Mouse (Mus musculus) CH12.LX (cell line): Measurements from ENCODE around the gene Inpp5a. TPM values are rescaled to one million over a fixed set of nuclear protein-coding genes. Genes with fewer than 3 reads are reported as not detected.

Source experiments
- DNase-seq: peaks from one replicate; pipeline ENCODE4 v3.0.0-alpha.2; 2013; ENCODE audit errors: extremely low read depth
- H3K27ac ChIP-seq: 2 replicates; pipeline ENCODE4 v1.5.1; 2012; ENCODE audit warnings: low read depth, mild to moderate bottlenecking, control low read depth, moderate library complexity; ENCODE audit not compliant: insufficient read depth
- H3K27me3 ChIP-seq: replicated peaks from 2 replicates; pipeline ENCODE3; 2012; ENCODE audit warnings: inconsistent platforms
- H3K36me3 ChIP-seq, 2 experiments: replicated peaks in 1 of 2; 2 replicates each; pipeline versions ENCODE3 to v1.6.1; 2012; ENCODE audit warnings: inconsistent platforms in 1 of 2, low read length in 1 of 2, mild to moderate bottlenecking in 1 of 2, mixed read lengths in 1 of 2, moderate library complexity in 1 of 2; ENCODE audit not compliant: control insufficient read depth in 1 of 2, insufficient read depth in 1 of 2
- H3K4me1 ChIP-seq, 2 experiments: 2 replicates each; pipeline ENCODE4 v1.6.1; 2012; ENCODE audit warnings: inconsistent platforms in 1 of 2, moderate library complexity in 1 of 2; ENCODE audit not compliant: insufficient read depth in 2 of 2, control insufficient read depth in 1 of 2
- H3K4me2 ChIP-seq: 2 replicates; pipeline ENCODE4 v1.6.1; 2012; ENCODE audit warnings: low read depth, mild to moderate bottlenecking, control low read depth; ENCODE audit not compliant: poor library complexity, insufficient read depth, severe bottlenecking
- H3K4me3 ChIP-seq, 3 experiments: fragments of 150-350 bp in 1 of 3; sonication (generic) in 1 of 3; replicated peaks in 1 of 3; 2 replicates each; pipeline versions ENCODE3 to v1.5.1; 2011 to 2012; ENCODE audit warnings: low read depth in 2 of 3, low read length in 2 of 3, mild to moderate bottlenecking in 2 of 3, moderate library complexity in 2 of 3, control low read depth in 1 of 3, improper control_type of control experiment in 1 of 3, inconsistent platforms in 1 of 3, mixed read lengths in 1 of 3; ENCODE audit not compliant: poor library complexity in 1 of 3
- H3K79me2 ChIP-seq: replicated peaks from 2 replicates; pipeline ENCODE4 v1.6.1; 2012; ENCODE audit warnings: mild to moderate bottlenecking, moderate library complexity; ENCODE audit not compliant: control insufficient read depth, poor library complexity, insufficient read depth, severe bottlenecking; ENCODE audit errors: extremely low read depth
- H3K9ac ChIP-seq: 2 replicates; pipeline ENCODE4 v1.6.1; 2012; ENCODE audit warnings: low read depth, mild to moderate bottlenecking, control low read depth, moderate library complexity; ENCODE audit not compliant: insufficient read depth
- H3K9me3 ChIP-seq: replicated peaks from 2 replicates; pipeline ENCODE3; 2012; ENCODE audit warnings: low read length, inconsistent platforms, mixed read lengths
- CHD2 ChIP-seq: IDR thresholded peaks from 2 replicates; pipeline ENCODE4 v1.6.1; 2011; ENCODE audit warnings: low read length, improper control_type of control experiment
- CTCF ChIP-seq, 2 experiments: IDR thresholded peaks in 1 of 2; conservative IDR thresholded peaks in 1 of 2; 2 replicates each; pipeline ENCODE4 v1.5.1; 2011 to 2012; ENCODE audit warnings: low read depth in 2 of 2, low read length in 2 of 2, improper control_type of control experiment in 1 of 2, inconsistent platforms in 1 of 2, mild to moderate bottlenecking in 1 of 2, moderate library complexity in 1 of 2
- E2F4 ChIP-seq: IDR thresholded peaks from 2 replicates; pipeline ENCODE4 v1.6.1; 2011; ENCODE audit warnings: low read depth, low read length, improper control_type of control experiment; ENCODE audit not compliant: insufficient replicate concordance
- ELF1 ChIP-seq: IDR thresholded peaks from 2 replicates; pipeline ENCODE4 v1.6.1; 2014; ENCODE audit warnings: low read depth, mild to moderate bottlenecking, inconsistent platforms, low read length, improper control_type of control experiment
- EP300 ChIP-seq: IDR thresholded peaks from 2 replicates; pipeline ENCODE4 v1.6.1; 2011; ENCODE audit warnings: low read length, improper control_type of control experiment
- KAT2A ChIP-seq: IDR thresholded peaks from 2 replicates; pipeline ENCODE4 v1.6.1; 2012; ENCODE audit warnings: low read length, improper control_type of control experiment, inconsistent platforms; ENCODE audit not compliant: insufficient replicate concordance
- MEF2A ChIP-seq: IDR thresholded peaks from 2 replicates; pipeline ENCODE4 v1.6.1; 2014; ENCODE audit warnings: low read depth, mild to moderate bottlenecking, inconsistent platforms, low read length, improper control_type of control experiment, borderline replicate concordance
- MXI1 ChIP-seq: IDR thresholded peaks from 2 replicates; pipeline ENCODE4 v1.6.1; 2011; ENCODE audit warnings: mild to moderate bottlenecking, low read depth, low read length, improper control_type of control experiment
- NRF1 ChIP-seq: IDR thresholded peaks from 2 replicates; pipeline ENCODE4 v1.6.1; 2014; ENCODE audit warnings: low read depth, mild to moderate bottlenecking, inconsistent platforms, low read length, improper control_type of control experiment, moderate library complexity
- POLR2A ChIP-seq: IDR thresholded peaks from 2 replicates; pipeline ENCODE4 v1.6.1; 2011; ENCODE audit warnings: low read depth, mild to moderate bottlenecking, improper control_type of control experiment, low read length
- RAD21 ChIP-seq: IDR thresholded peaks from 2 replicates; pipeline ENCODE4 v1.6.1; 2011; ENCODE audit warnings: low read depth, mild to moderate bottlenecking, low read length, improper control_type of control experiment, moderate library complexity
- RCOR1 ChIP-seq: conservative IDR thresholded peaks from 2 replicates; pipeline ENCODE4 v1.6.1; 2012; ENCODE audit warnings: low read depth, mild to moderate bottlenecking, inconsistent platforms, low read length, improper control_type of control experiment
- SMC3 ChIP-seq: IDR thresholded peaks from 2 replicates; pipeline ENCODE4 v1.6.1; 2011; ENCODE audit warnings: low read depth, low read length, improper control_type of control experiment
- TCF12 ChIP-seq: IDR thresholded peaks from 2 replicates; pipeline ENCODE4 v1.6.1; 2014; ENCODE audit warnings: low read depth, mild to moderate bottlenecking, inconsistent platforms, low read length, improper control_type of control experiment
- UBTF ChIP-seq: IDR thresholded peaks from 2 replicates; pipeline ENCODE4 v1.6.1; 2012; ENCODE audit warnings: low read depth, mild to moderate bottlenecking, inconsistent platforms, low read length, improper control_type of control experiment, moderate library complexity
- USF1 ChIP-seq: IDR thresholded peaks from 2 replicates; pipeline ENCODE4 v1.6.1; 2014; ENCODE audit warnings: low read depth, mild to moderate bottlenecking, inconsistent platforms, low read length, improper control_type of control experiment
- USF2 ChIP-seq: conservative IDR thresholded peaks from 2 replicates; pipeline ENCODE4 v1.6.1; 2011; ENCODE audit warnings: low read depth, low read length, improper control_type of control experiment
- ZKSCAN1 ChIP-seq: IDR thresholded peaks from 2 replicates; pipeline ENCODE4 v1.6.1; 2012; ENCODE audit warnings: low read depth, inconsistent platforms, low read length, improper control_type of control experiment, borderline replicate concordance
- dilution Hi-C: fragments of 300-500 bp; cut with MboI; formaldehyde crosslinking; loops from 2 replicates; pipeline ENCODE4 v1.14.3; 2020; ENCODE audit warnings: low sequenced_read_pairs; ENCODE audit not compliant: extremely low pct_unique_long_range_greater_than_20kb, extremely low pct_ligation_motif_present
- in situ Hi-C: fragments of 300-500 bp; cut with MboI; formaldehyde crosslinking; loops from 3 replicates; pipeline ENCODE4 v1.14.3; 2019; ENCODE audit warnings: low sequenced_read_pairs, low pct_ligation_motif_present, low pct_unique_long_range_greater_than_20kb, mixed read lengths
- polyA plus RNA-seq: library from polyadenylated mRNA; unstranded; fragments of >175 nt; gene quantifications from 2 replicates; pipeline ENCODE4 v1.2.1, GENCODE M21; 2012; ENCODE audit warnings: low read depth; ENCODE audit not compliant: insufficient read length
- total RNA-seq, 2 experiments: library from RNA; depleted of rRNA; stranded (reverse); fragments of 300-350 nt in 1 of 2; fragments of >200 nt in 1 of 2; gene quantifications; 2 replicates each; pipeline ENCODE4 v1.2.3; 2012 to 2014

Gene Inpp5a
- total and polyA plus RNA-seq, 3 experiments: 1.7 to 5.4 (median 3.0) TPM

DNA sequence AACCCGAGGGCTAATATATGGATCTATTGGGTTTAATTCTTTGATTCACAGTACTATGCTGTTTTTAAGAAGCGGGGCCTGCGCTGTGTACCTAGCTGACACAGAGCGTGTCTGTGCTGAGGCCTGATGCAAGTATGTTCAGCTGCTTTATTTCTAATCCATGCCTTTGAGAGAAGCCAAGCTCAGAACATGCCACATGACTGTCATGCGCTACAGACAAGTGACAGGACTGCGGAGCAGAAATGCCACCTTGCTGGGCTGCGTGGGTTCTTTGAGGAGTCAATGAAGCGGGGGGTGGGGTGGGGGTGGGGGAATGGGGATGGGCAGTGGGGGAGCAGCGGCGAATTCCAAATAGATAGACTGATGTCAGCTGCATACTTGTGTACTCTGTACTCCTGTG is 73.2 kb downstream of the Inpp5a start:
- DNase-seq: no peak
- H3K79me2 ChIP-seq: no peaks in the 10 kb centered on the region
- H3K36me3 ChIP-seq: peaks cover 0 to 4% of the 10 kb centered on the region in 2 experiments
- no peak for TF ChIP-seq CTCF (conservative IDR thresholded peaks at IDR 0.05 in 1 of 2, IDR thresholded peaks at IDR 0.05 in 1 of 2; ENCODE audit: low read depth in 2 of 2, low read length in 2 of 2)
- TF ChIP-seq USF1: no peak
- TF ChIP-seq, all 38 proteins: peak for 0
- in situ Hi-C loops (loop anchor here (10.0 kb wide), 1 partner anchor 57 kb away; no protein-coding TSS in a partner anchor), dilution Hi-C loops (no loop called here)
- Histone ChIP-seq H3K4me3 (no peak overlapping the region), H3K4me2 (no peak overlapping the region), H3K9me3 (no peaks in the 10 kb centered on the region), H3K4me1 (peaks cover 9 to 12% of the 10 kb centered on the region in 2 experiments; a peak in 3 of 4 replicates), H3K27me3 (no peaks in the 10 kb centered on the region), H3K27ac (no peak overlapping the region), H3K9ac (no peak overlapping the region)

DNA sequence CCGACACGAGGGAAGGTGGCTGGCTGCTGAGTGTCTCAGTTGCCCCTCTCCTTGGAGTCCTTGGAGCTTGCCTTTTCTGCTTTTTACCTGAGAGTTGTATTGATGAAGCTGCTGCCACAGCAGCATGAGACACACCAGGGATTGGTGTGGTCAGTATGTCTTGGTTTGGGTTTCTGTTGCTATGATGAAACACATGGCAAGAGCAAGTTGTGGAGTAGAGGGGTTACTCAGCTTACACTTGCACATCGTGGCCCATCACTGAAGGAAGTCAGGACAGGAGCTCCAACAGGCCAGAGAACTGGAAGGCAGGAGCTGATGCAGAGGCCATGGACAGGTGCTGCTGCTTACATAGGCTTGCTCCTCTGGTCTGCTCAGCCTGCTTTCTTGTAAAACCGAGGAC is 76.6 kb downstream of the Inpp5a start:
- TF ChIP-seq USF2: no peak
- no peak for TF ChIP-seq ELF1
- no peak for TF ChIP-seq CTCF (conservative IDR thresholded peaks at IDR 0.05 in 1 of 2, IDR thresholded peaks at IDR 0.05 in 1 of 2; ENCODE audit: low read depth in 2 of 2, low read length in 2 of 2)
- TF ChIP-seq EP300: no peak
- TF ChIP-seq NRF1: no peak
- TF ChIP-seq POLR2A: no peak
- no peak for TF ChIP-seq ZKSCAN1
- TF ChIP-seq TCF12: no peak
- TF ChIP-seq UBTF: no peak
- no peak for TF ChIP-seq CHD2
- TF ChIP-seq RCOR1: no peak
- no peak for TF ChIP-seq SMC3
- no peak for TF ChIP-seq KAT2A
- TF ChIP-seq RAD21: no peak
- no peak for TF ChIP-seq MXI1
- no peak for TF ChIP-seq E2F4
- no peak for TF ChIP-seq MEF2A
- in situ Hi-C loops (loop anchor here (10.0 kb wide), 1 partner anchor 61 kb away; no protein-coding TSS in a partner anchor), dilution Hi-C loops (no loop called here)
- peaks cover 5 to 16% of the 10 kb centered on the region in 2 experiments; a peak in 3 of 4 replicates for H3K4me1 ChIP-seq
- H3K27ac ChIP-seq: no peak overlapping the region
- peaks cover 0 to 5% of the 10 kb centered on the region in 2 experiments for H3K36me3 ChIP-seq
- H3K4me3 ChIP-seq: no peak overlapping the region
- no peak for DNase-seq
- no peak overlapping the region for H3K9ac ChIP-seq
- no peak overlapping the region for H3K4me2 ChIP-seq
- H3K9me3 ChIP-seq: no peaks in the 10 kb centered on the region
- no peaks in the 10 kb centered on the region for H3K79me2 ChIP-seq
- H3K27me3 ChIP-seq: no peaks in the 10 kb centered on the region
